Mouse (Mus musculus) myocyte (in vitro differentiated cells): ENCODE data around the gene Trp73. TPM values are rescaled to one million over a fixed set of nuclear protein-coding genes. Genes with fewer than 3 reads are reported as not detected.

Source experiments
- H3K27me3 ChIP-seq: one replicate; pipeline ENCODE4 v1.6.1; 2011; ENCODE audit not compliant: control insufficient read depth, insufficient read depth, insufficient read length
- H3K36me3 ChIP-seq: one replicate; pipeline ENCODE4 v1.6.1; 2011; ENCODE audit not compliant: control insufficient read depth, insufficient read depth
- H3K4me2 ChIP-seq: one replicate; pipeline ENCODE4 v1.6.1; 2011; ENCODE audit warnings: low read depth, control low read depth
- H3K4me3 ChIP-seq: one replicate; pipeline ENCODE4 v1.5.1; 2011; ENCODE audit warnings: mild to moderate bottlenecking, control low read depth, moderate library complexity
- H3K79me2 ChIP-seq: one replicate; pipeline ENCODE4 v1.6.1; 2011; ENCODE audit not compliant: control insufficient read depth, insufficient read depth
- H3ac ChIP-seq: one replicate; pipeline ENCODE4 v1.6.1; 2011; ENCODE audit not compliant: control insufficient read depth, insufficient read length
- CEBPB ChIP-seq: IDR thresholded peaks from 2 replicates; pipeline ENCODE4 v1.6.1; 2011; ENCODE audit warnings: mild to moderate bottlenecking, moderate library complexity; ENCODE audit not compliant: poor library complexity, insufficient read depth, severe bottlenecking
- E2F4 ChIP-seq: IDR thresholded peaks from one replicate; pipeline ENCODE4 v1.6.1; 2011; ENCODE audit warnings: mild to moderate bottlenecking, control low read depth, moderate library complexity; ENCODE audit not compliant: insufficient read depth
- MAX ChIP-seq: IDR thresholded peaks from one replicate; pipeline ENCODE4 v1.6.1; 2011; ENCODE audit warnings: low read depth, mild to moderate bottlenecking, control low read depth
- MYOD1 ChIP-seq, 3 experiments: IDR thresholded peaks; one replicate each; pipeline ENCODE4 v1.6.1; 2011; ENCODE audit warnings: control low read depth in 2 of 3, low read depth in 2 of 3, mild to moderate bottlenecking in 2 of 3, moderate library complexity in 1 of 3; ENCODE audit not compliant: insufficient read length in 2 of 3, control insufficient read depth in 1 of 3
- MYOG ChIP-seq, 3 experiments: IDR thresholded peaks; one replicate each; pipeline ENCODE4 v1.6.1; 2011; ENCODE audit warnings: control low read depth in 2 of 3, low read depth in 2 of 3, mild to moderate bottlenecking in 2 of 3; ENCODE audit not compliant: insufficient read length in 2 of 3, control insufficient read depth in 1 of 3, insufficient read depth in 1 of 3
- POLR2A ChIP-seq: IDR thresholded peaks from one replicate; pipeline ENCODE4 v1.6.1; 2011; ENCODE audit warnings: low read depth, mild to moderate bottlenecking, control low read depth, moderate library complexity; ENCODE audit not compliant: insufficient read length
- POLR2AphosphoS2 ChIP-seq: IDR thresholded peaks from one replicate; pipeline ENCODE4 v1.6.1; 2011; ENCODE audit warnings: low read depth, control low read depth; ENCODE audit not compliant: insufficient read length
- REST ChIP-seq: IDR thresholded peaks from one replicate; pipeline ENCODE4 v1.6.1; 2011; ENCODE audit warnings: mild to moderate bottlenecking, control low read depth, moderate library complexity; ENCODE audit not compliant: insufficient read depth, insufficient read length
- SRF ChIP-seq: IDR thresholded peaks from one replicate; pipeline ENCODE4 v1.6.1; 2011; ENCODE audit warnings: low read depth; ENCODE audit not compliant: control insufficient read depth, insufficient read length
- TCF12 ChIP-seq: IDR thresholded peaks from one replicate; pipeline ENCODE4 v1.6.1; 2011; ENCODE audit warnings: mild to moderate bottlenecking, control low read depth; ENCODE audit not compliant: poor library complexity, insufficient read depth, severe bottlenecking
- TCF3 ChIP-seq: IDR thresholded peaks from one replicate; pipeline ENCODE4 v1.6.1; 2011; ENCODE audit warnings: low read depth, control low read depth; ENCODE audit not compliant: insufficient read length
- USF1 ChIP-seq: IDR thresholded peaks from one replicate; pipeline ENCODE4 v1.6.1; 2011; ENCODE audit warnings: low read depth, mild to moderate bottlenecking, control low read depth, moderate library complexity
- polyA plus RNA-seq: library from polyadenylated mRNA; unstranded; fragments of >200 nt; fragmentation: generic; extraction: Trizol; gene quantifications from one replicate; pipeline ENCODE4 v1.2.1, GENCODE M21; 2012; ENCODE audit warnings: missing spikeins

The Trp73 gene
- polyA plus RNA-seq, 1 experiment: not detected

- H3K36me3 ChIP-seq: no peaks in the 10 kb centered on the region
- peaks cover 7% of the 10 kb centered on the region for H3K79me2 ChIP-seq
- peak within 1 kb of the TSS; percentile 85 for H3K4me2 ChIP-seq
- H3K27me3 ChIP-seq: peaks cover 41% of the 10 kb centered on the region
- H3K4me3 ChIP-seq: peak within 1 kb of the TSS; percentile 52
- TF ChIP-seq MYOD1 (IDR thresholded peaks at IDR 0.05; ENCODE audit: control insufficient read depth in 1 of 3, insufficient read length in 2 of 3, low read depth in 2 of 3) (peak in 2 of 3 experiments; percentile 28 to 40), MYOG (IDR thresholded peaks at IDR 0.05; ENCODE audit: control insufficient read depth in 1 of 3, insufficient read depth in 1 of 3, insufficient read length in 2 of 3, low read depth in 2 of 3) (peak in 1 of 3 experiments; percentile 5), USF1 (no peak), TCF3 (no peak), E2F4 (peak; percentile 44), POLR2A (peak; percentile 72), SRF (no peak), TCF12 (no peak)
- peak within 1 kb of the TSS; percentile 84 for H3ac ChIP-seq
Measured at GRCm38 (mm10) chr4:154142211-154143040, 2.4 kb upstream of the Trp73 start, which contains the start of gene Wrap73. TSS of gene Wrap73 (plus strand) at chr4:154142372.

GRCm38 (mm10) chr4:154141009-154141867 lies 1.2 kb upstream of the Trp73 start:
- Histone ChIP-seq H3K36me3 (no peaks in the 10 kb centered on the region), H3K27me3 (peaks cover 42% of the 10 kb centered on the region), H3K79me2 (peaks cover 7% of the 10 kb centered on the region), H3K4me2 (peak overlapping the region; percentile 80), H3K4me3 (peak overlapping the region; percentile 52), H3ac (no peak overlapping the region)
- TF ChIP-seq POLR2A: no peak
- TF ChIP-seq MYOD1 (IDR thresholded peaks at IDR 0.05; ENCODE audit: control insufficient read depth in 1 of 3, insufficient read length in 2 of 3, low read depth in 2 of 3): no peak
- TF ChIP-seq CEBPB: no peak
- TF ChIP-seq TCF12: no peak
- no peak for TF ChIP-seq USF1
- no peak for TF ChIP-seq MAX
- TF ChIP-seq POLR2AphosphoS2: no peak

GRCm38 (mm10) chr4:154140213-154141008 lies 403 bp upstream of the Trp73 start:
- Histone ChIP-seq H3K79me2 (peaks cover 7% of the 10 kb centered on the region), H3ac (no peak overlapping the region), H3K4me2 (peak overlapping the region; percentile 80), H3K4me3 (peak overlapping the region; percentile 52), H3K27me3 (peaks cover 50% of the 10 kb centered on the region), H3K36me3 (no peaks in the 10 kb centered on the region)
- TF ChIP-seq MAX (no peak), POLR2A (no peak), REST (no peak), USF1 (no peak), MYOG (IDR thresholded peaks at IDR 0.05; ENCODE audit: control insufficient read depth in 1 of 3, insufficient read depth in 1 of 3, insufficient read length in 2 of 3, low read depth in 2 of 3) (no peak), E2F4 (no peak), TCF12 (no peak), POLR2AphosphoS2 (no peak)

- Histone ChIP-seq H3K27me3 (peaks cover 57% of the 10 kb centered on the region), H3ac (no peak overlapping the region), H3K36me3 (no peaks in the 10 kb centered on the region), H3K79me2 (peaks cover 7% of the 10 kb centered on the region), H3K4me3 (no peak overlapping the region), H3K4me2 (peak overlapping the region; percentile 80)
- TF ChIP-seq MYOD1 (IDR thresholded peaks at IDR 0.05; ENCODE audit: control insufficient read depth in 1 of 3, insufficient read length in 2 of 3, low read depth in 2 of 3) (no peak), TCF3 (no peak), POLR2A (no peak)
Measured at GRCm38 (mm10) chr4:154139671-154140181, 282 bp downstream of the Trp73 start.
